Mouse (Mus musculus): Measurements from ENCODE around the gene Fanca. TPM values are rescaled to one million over a fixed set of nuclear protein-coding genes. Genes with fewer than 3 reads are reported as not detected.
"Not testable (repeated sequence)": the region's sequence is repeated elsewhere in the genome, so short reads cannot be mapped to it uniquely, and the experiment has no call there.

Gene Fanca
- polyA plus RNA-seq, 1 experiment from 2014 or later, result 14.0 TPM

DNA sequence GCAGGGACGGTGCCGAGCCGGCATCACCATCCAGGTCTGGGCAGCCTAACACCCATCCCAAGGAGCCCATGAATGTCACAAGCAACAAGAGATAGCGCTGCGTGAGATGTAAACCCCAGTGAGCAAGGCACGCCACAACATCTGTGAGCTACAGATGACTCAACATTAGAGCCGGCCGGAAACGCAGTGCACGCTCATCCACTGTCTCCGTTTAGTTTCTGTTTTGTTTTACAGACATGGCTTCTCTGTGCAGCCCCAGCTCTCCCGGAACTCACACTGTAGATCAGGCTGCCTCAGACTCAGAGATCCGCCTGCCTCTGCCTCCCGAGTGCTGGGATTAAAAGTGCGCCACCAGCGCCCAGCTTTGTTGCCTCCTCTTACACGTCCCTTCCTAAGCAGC is 31.0 kb downstream of the Fanca start:
- no peak for ATAC-seq
- Histone ChIP-seq H3K9me3 (no peaks in the 10 kb centered on the region), H3K27me3 (no peaks in the 10 kb centered on the region), H3K4me1 (replicated peaks) (no peaks in the 10 kb centered on the region), H3K36me3 (peaks cover 19% of the 10 kb centered on the region), H3K4me2 (replicated peaks) (no peak overlapping the region), H3K9ac (replicated peaks) (no peak overlapping the region), H3K4me3 (replicated peaks) (no peak overlapping the region), H3K27ac (no peak overlapping the region)
- WGBS, result 95% methylated on average over 17 of the region's 17 CpGs

DNA sequence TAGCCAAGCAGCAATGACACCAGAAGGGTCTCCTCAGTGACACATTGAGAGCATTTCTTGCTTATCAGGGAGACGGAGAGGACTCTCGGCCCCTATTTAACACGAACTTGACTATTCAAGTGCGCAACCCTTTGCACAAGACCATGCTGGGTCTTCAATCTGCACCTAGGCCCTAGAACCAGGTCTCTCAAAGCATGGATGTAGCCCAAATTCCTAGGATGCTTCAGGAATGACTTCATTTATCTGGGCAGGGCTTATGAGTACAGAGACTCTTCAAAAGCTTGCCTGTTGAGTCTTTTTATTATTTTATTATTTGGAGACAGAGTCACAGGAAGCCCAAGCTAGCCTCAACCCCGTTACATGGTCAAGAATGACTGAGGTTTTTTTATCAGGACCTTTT is 33.9 kb downstream of the Fanca start:
- no peak overlapping the region for H3K27ac ChIP-seq
- no peak overlapping the region for H3K4me2 ChIP-seq (replicated peaks)
- no peak overlapping the region for H3K4me3 ChIP-seq (replicated peaks)
- 93% methylated on average over 5 of the region's 5 CpGs for WGBS
- ATAC-seq, result no peak
- no peaks in the 10 kb centered on the region for H3K27me3 ChIP-seq
- peaks cover 23% of the 10 kb centered on the region; the same call in 1 of the 2 replicates for H3K36me3 ChIP-seq
- no peak overlapping the region for H3K9ac ChIP-seq (replicated peaks)
- no peaks in the 10 kb centered on the region for H3K9me3 ChIP-seq
- H3K4me1 ChIP-seq (replicated peaks), result no peaks in the 10 kb centered on the region

GRCm38 (mm10) chr8:123283991-123284390 is 34.4 kb downstream of the Fanca start:
- Histone ChIP-seq H3K4me1 (replicated peaks) (no peaks in the 10 kb centered on the region), H3K4me2 (replicated peaks) (no peak overlapping the region), H3K9ac (replicated peaks) (no peak overlapping the region), H3K36me3 (peaks cover 20% of the 10 kb centered on the region; the same call in 1 of the 2 replicates), H3K4me3 (replicated peaks) (no peak overlapping the region), H3K9me3 (no peaks in the 10 kb centered on the region), H3K27ac (no peak overlapping the region), H3K27me3 (no peaks in the 10 kb centered on the region)
- WGBS, result 95% methylated on average over 7 of the region's 7 CpGs
- no peak for ATAC-seq

DNA sequence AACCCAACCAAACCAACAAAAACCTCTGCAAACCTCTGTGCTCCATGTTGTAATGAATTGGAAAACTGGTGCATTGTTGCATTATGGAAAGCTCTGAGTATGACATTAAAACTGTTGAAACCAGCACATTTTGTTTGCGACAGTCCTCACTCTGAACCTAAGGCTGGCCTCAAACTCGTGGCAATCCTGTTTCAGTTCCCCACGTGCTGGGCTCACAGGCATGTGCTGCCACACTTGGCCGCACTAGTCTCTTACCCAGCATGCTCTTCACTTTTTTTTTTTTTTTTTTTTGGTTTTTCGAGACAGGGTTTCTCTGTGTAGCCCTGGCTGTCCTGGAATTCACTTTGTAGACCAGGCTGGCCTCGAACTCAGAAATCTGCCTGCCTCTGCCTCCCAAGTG is 35.4 kb downstream of the Fanca start:
- H3K27ac ChIP-seq; H3K4me3 ChIP-seq (replicated peaks); H3K27me3 ChIP-seq; H3K9me3 ChIP-seq; H3K9ac ChIP-seq (replicated peaks); ATAC-seq; H3K4me2 ChIP-seq (replicated peaks); H3K4me1 ChIP-seq (replicated peaks): not testable (repeated sequence)
- WGBS, result 92% methylated on average over 5 of the region's 6 CpGs
- H3K36me3 ChIP-seq, result peaks cover 17% of the 10 kb centered on the region; the same call in 1 of the 2 replicates

DNA sequence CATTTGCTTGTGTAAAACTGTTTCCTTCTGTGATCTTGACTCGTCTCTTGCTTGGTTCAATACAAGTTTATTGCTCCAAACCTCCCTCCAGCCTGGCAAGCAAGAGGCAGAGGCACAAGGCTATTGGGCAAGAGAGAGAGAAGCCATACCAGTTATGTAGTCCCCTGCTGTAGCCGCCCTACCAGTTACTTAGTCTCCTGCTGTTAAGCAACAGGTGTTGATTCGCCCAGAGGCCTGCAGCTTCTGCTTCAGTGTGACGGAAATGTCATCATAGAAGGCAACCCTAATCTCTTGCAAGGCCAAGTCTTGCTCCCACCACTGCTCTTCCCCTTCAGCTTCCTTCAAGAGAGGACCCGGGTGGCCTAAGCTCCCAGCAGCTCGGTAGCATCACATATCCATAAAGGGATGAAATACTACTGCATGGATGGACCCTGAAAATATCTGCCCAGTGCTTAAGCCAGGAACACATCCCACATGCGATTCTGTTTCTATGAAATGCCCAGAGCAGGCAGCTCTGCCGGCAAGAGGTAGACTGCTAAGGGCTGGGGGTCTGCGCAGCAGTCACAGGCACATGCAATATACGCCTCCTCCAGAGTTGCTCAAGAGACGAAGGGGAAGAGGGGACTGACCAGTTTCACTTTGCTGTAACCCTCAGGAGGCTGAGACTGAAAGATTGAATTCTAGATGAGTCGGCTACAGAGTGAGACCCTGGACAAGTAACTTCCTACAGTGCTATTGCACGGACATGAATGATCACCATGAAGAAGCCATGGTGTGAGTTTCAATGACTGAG is 37.9 kb downstream of the Fanca start:
- no peak overlapping the region for H3K4me3 ChIP-seq (replicated peaks)
- no peak for ATAC-seq
- H3K27me3 ChIP-seq, result no peaks in the 10 kb centered on the region
- H3K9me3 ChIP-seq, result no peaks in the 10 kb centered on the region
- 89% methylated on average over 13 of the region's 13 CpGs for WGBS
- no peak overlapping the region for H3K27ac ChIP-seq
- no peaks in the 10 kb centered on the region for H3K4me1 ChIP-seq (replicated peaks)
- no peak overlapping the region for H3K4me2 ChIP-seq (replicated peaks)
- H3K36me3 ChIP-seq, result peaks cover 20% of the 10 kb centered on the region; the same call in 1 of the 2 replicates
- H3K9ac ChIP-seq (replicated peaks), result no peak overlapping the region

- Histone ChIP-seq H3K4me2 (replicated peaks) (no peak overlapping the region), H3K9me3 (no peaks in the 10 kb centered on the region), H3K4me1 (replicated peaks) (no peaks in the 10 kb centered on the region), H3K4me3 (replicated peaks) (no peak overlapping the region), H3K9ac (replicated peaks) (no peak overlapping the region), H3K27ac (no peak overlapping the region), H3K27me3 (no peaks in the 10 kb centered on the region), H3K36me3 (peaks cover 20% of the 10 kb centered on the region; the same call in 1 of the 2 replicates)
- no peak for ATAC-seq
- WGBS, result 92% methylated on average over 4 of the region's 4 CpGs
These were observed 38.5 kb downstream of the Fanca start for GRCm38 (mm10) chr8:123279828-123280227.

- peaks cover 24% of the 10 kb centered on the region; the same call in 1 of the 2 replicates for H3K36me3 ChIP-seq
- H3K27me3 ChIP-seq, result no peaks in the 10 kb centered on the region
- ATAC-seq, result no peak
- H3K9ac ChIP-seq (replicated peaks), result no peak overlapping the region
- 80% methylated on average over 7 of the region's 7 CpGs for WGBS
- H3K4me2 ChIP-seq (replicated peaks), result no peak overlapping the region
- no peak overlapping the region for H3K27ac ChIP-seq
- no peaks in the 10 kb centered on the region for H3K9me3 ChIP-seq
- H3K4me3 ChIP-seq (replicated peaks), result no peak overlapping the region
- no peaks in the 10 kb centered on the region for H3K4me1 ChIP-seq (replicated peaks)
These were observed 39.9 kb downstream of the Fanca start for GRCm38 (mm10) chr8:123278445-123278844.

DNA sequence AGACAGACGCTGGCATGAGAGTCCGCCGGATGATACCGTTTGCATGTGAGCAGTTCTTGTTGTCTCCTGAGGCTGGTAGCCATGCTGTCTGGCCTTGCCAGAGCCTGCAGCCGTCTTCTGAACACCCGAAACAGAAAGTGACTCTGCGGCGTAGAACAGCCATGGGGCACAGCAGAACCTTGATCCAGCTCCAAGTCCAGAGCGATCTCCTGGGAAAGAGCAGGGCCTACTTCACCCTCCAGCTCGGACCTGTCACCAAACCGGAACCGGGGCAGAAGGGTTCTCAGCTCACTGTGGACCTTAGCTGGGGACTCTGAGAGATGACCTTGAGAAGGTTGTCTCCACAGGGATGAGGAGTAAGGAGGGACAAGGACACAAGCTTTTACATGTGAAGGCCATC is 43.3 kb downstream of the Fanca start:
- H3K27me3 ChIP-seq, result no peaks in the 10 kb centered on the region
- no peak overlapping the region for H3K4me2 ChIP-seq (replicated peaks)

GRCm38 (mm10) chr8:123274447-123274846 is 43.9 kb downstream of the Fanca start:
- Histone ChIP-seq H3K36me3 (peaks cover 20% of the 10 kb centered on the region), H3K27me3 (no peaks in the 10 kb centered on the region), H3K9ac (replicated peaks) (no peak overlapping the region), H3K9me3 (no peaks in the 10 kb centered on the region), H3K4me1 (replicated peaks) (no peaks in the 10 kb centered on the region), H3K4me3 (replicated peaks) (no peak overlapping the region), H3K4me2 (replicated peaks) (no peak overlapping the region), H3K27ac (no peak overlapping the region)
- WGBS, result 91% methylated on average over 5 of the region's 5 CpGs
- no peak for ATAC-seq

More for the DNA sequence above, 43.3 kb downstream of the Fanca start:
- Histone ChIP-seq H3K4me3 (replicated peaks) (no peak overlapping the region), H3K9me3 (no peaks in the 10 kb centered on the region), H3K4me1 (replicated peaks) (no peaks in the 10 kb centered on the region), H3K36me3 (peaks cover 16% of the 10 kb centered on the region), H3K27ac (no peak overlapping the region), H3K9ac (replicated peaks) (no peak overlapping the region)
- 95% methylated on average over 12 of the region's 12 CpGs for WGBS
- ATAC-seq, result no peak

DNA sequence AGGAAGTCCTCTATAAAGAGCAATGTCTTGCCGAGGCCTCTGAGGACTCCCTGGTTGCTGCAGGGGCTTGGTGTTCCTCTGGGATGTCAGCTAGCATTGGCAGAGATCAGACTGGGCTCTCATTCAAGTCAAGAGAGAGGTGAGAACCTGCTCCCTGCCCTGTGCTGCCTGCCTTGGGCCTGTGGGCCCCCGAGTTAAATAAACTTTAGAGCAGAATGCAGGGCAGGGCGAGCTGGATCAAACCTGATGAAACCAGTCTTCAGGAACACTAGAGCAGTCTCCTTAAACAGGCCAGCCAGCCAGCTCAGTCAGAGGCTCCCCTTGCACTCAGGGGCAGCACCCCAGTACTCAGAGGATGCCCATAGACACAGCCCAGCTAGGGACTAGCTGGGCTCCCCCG is 46.5 kb downstream of the Fanca start:
- Histone ChIP-seq H3K4me3 (replicated peaks) (no peak overlapping the region), H3K9me3 (no peaks in the 10 kb centered on the region), H3K27ac (no peak overlapping the region), H3K27me3 (no peaks in the 10 kb centered on the region), H3K9ac (replicated peaks) (no peak overlapping the region), H3K4me1 (replicated peaks) (no peaks in the 10 kb centered on the region), H3K4me2 (replicated peaks) (no peak overlapping the region), H3K36me3 (peaks cover 40% of the 10 kb centered on the region)
- ATAC-seq, result no peak
- 77% methylated on average over 4 of the region's 4 CpGs for WGBS

DNA sequence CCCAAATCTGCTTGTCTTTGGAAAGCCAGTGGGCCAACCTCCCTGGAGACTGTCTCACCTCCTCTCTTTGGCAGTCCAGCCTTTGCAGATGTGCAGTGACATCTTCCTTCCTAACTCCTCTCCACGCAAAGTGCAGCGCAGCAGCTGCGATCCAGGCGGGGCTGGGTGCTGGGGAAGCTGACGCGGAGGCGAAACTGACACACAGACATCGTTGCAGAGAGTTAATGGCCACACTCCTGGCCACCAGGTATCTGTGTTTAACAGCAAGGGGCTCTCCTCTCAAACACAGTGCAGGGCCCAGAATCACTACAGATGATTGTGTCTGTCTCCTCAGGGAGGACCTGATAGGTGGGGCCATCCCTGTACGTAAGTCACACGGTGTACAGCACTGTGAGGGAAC is 47.2 kb downstream of the Fanca start:
- 95% methylated on average over 10 of the region's 10 CpGs for WGBS
- H3K27me3 ChIP-seq, result no peaks in the 10 kb centered on the region
- no peaks in the 10 kb centered on the region for H3K9me3 ChIP-seq
- no peak overlapping the region for H3K9ac ChIP-seq (replicated peaks)
- no peak overlapping the region for H3K27ac ChIP-seq
- no peak overlapping the region for H3K4me2 ChIP-seq (replicated peaks)
- ATAC-seq, result no peak
- no peaks in the 10 kb centered on the region for H3K4me1 ChIP-seq (replicated peaks)
- peaks cover 47% of the 10 kb centered on the region for H3K36me3 ChIP-seq
- no peak overlapping the region for H3K4me3 ChIP-seq (replicated peaks)

DNA sequence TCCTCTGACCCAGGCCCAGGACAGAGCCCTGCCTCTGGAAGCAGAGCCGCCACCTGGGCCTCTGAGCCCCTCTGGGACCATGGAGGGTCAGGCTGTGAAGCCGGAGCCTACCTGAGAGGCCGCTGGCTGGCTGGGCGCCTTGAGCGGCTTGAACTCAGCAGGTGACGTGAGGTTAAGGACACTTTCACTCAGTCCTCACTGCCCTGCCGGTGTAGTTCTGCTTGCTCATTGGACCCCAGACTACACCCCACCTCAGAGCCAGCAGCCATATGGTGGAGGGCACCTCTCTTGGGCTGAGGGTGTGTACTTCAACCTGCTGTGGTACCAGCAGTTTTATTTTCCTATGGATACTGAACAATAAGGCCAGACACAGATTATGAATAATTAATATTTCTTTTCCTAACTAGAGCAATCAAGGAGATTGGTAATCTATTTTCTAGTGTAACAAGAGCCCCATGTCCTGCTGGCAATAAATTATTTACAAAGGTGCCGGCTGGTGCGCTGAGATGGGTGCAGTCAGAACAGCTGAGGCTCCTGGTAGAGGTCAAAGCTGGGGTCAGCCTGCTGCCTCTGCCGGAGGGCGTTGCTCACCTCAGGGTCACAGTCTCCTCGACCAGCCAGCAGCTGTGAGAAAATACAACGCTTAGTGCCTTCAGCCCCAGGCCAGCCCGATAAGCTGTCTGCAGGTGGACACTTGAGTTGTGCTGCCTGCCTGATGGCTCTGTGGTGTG is 50.3 kb downstream of the Fanca start:
- Histone ChIP-seq H3K27me3 (no peaks in the 10 kb centered on the region), H3K27ac (no peak overlapping the region), H3K4me1 (replicated peaks) (no peaks in the 10 kb centered on the region), H3K9ac (replicated peaks) (no peak overlapping the region), H3K4me2 (replicated peaks) (no peak overlapping the region), H3K4me3 (replicated peaks) (no peak overlapping the region), H3K9me3 (no peaks in the 10 kb centered on the region), H3K36me3 (peaks cover 74% of the 10 kb centered on the region)
- ATAC-seq, result no peak; the same call in 1 of the 2 replicates
- WGBS, result 78% methylated on average over 14 of the region's 14 CpGs

Measured in midbrain, embryonic 13.5 days (tissue).